Mouse (Mus musculus) liver, postnatal 0 days (tissue): ENCODE data around the gene Mybl2. TPM values are rescaled to one million over a fixed set of nuclear protein-coding genes. Genes with fewer than 3 reads are reported as not detected.

Experiments
- ATAC-seq: fragments of 200-750 bp; cut with Nextera tagmentation; 2 replicates; pipeline ENCODE4 v1.8.0; 2017; ENCODE audit warnings: mild to moderate bottlenecking, moderate library complexity
- DNase-seq: peaks from one replicate; pipeline ENCODE4 v3.0.0-alpha.2; 2016
- H3K27ac ChIP-seq: fragments of 300-500 bp; sonication (generic); 2 replicates; pipeline ENCODE4 v1.5.1; 2014; ENCODE audit warnings: antibody characterized with exemption, moderate library complexity, mild to moderate bottlenecking, low read depth
- H3K27me3 ChIP-seq: fragments of 300-500 bp; sonication (generic); 2 replicates; pipeline ENCODE4 v1.6.1; 2014; ENCODE audit warnings: low read length, control low read depth, mixed read lengths; ENCODE audit not compliant: insufficient read depth
- H3K36me3 ChIP-seq: fragments of 300-500 bp; sonication (generic); replicated peaks from 2 replicates; pipeline ENCODE4 v1.6.1; 2014; ENCODE audit warnings: mild to moderate bottlenecking, control low read depth, low read length, moderate library complexity, mixed read lengths; ENCODE audit not compliant: insufficient read depth
- H3K4me1 ChIP-seq: fragments of 300-500 bp; sonication (generic); 2 replicates; pipeline ENCODE4 v1.6.1; 2014; ENCODE audit warnings: antibody characterized with exemption, mild to moderate bottlenecking, control low read depth; ENCODE audit not compliant: insufficient read depth
- H3K4me2 ChIP-seq: fragments of 300-500 bp; sonication (generic); 2 replicates; pipeline ENCODE4 v1.6.1; 2014; ENCODE audit warnings: low read depth, mild to moderate bottlenecking, low read length, moderate library complexity, mixed read lengths
- H3K4me3 ChIP-seq: fragments of 300-500 bp; sonication (generic); 2 replicates; pipeline ENCODE4 v1.5.1; 2014; ENCODE audit warnings: low read depth, low read length
- H3K9ac ChIP-seq: fragments of 300-500 bp; sonication (generic); replicated peaks from 2 replicates; pipeline ENCODE4 v1.6.1; 2014; ENCODE audit warnings: mild to moderate bottlenecking, moderate library complexity
- H3K9me3 ChIP-seq: fragments of 300-500 bp; sonication (generic); 2 replicates; pipeline ENCODE4 v1.6.1; 2016; ENCODE audit warnings: mild to moderate bottlenecking, control low read depth, low read length, mixed read lengths
- CTCF ChIP-seq: sonication (generic); IDR thresholded peaks from 2 replicates; pipeline ENCODE4 v1.5.1; 2016; ENCODE audit warnings: antibody characterized with exemption, low read depth
- EP300 ChIP-seq: IDR thresholded peaks from 2 replicates; pipeline ENCODE4 v1.6.1; 2016; ENCODE audit warnings: antibody characterized with exemption, low read depth, mild to moderate bottlenecking
- WGBS: fragments of 180-500 bp; shearing (Covaris S2); extraction: QIAGEN DNeasy Blood & Tissue Kit; methylation state at CpG from one replicate; pipeline ENCODE4 v1.1.7; 2014; ENCODE audit not compliant: insufficient replicate concordance; 5-methylcytosine and 5-hydroxymethylcytosine counted together
- microRNA-seq: library from miRNA; unstranded; fragments of <30 nt; microRNA quantifications from one replicate; pipeline ENCODE4, GENCODE M21; 2016
- polyA plus RNA-seq: library from polyadenylated mRNA; unstranded; fragments of >200 nt; fragmentation: Nextera tagmentation; extraction: Ambion mirVana; gene quantifications from 2 replicates; pipeline ENCODE4 v1.2.1, GENCODE M21; 2015

Mybl2 gene
- polyA plus RNA-seq, 1 experiment from 2014 or later: 23.2 TPM

GRCm38 (mm10) chr2:163132314-163132713 is 77.8 kb downstream of the Mybl2 start:
- Histone ChIP-seq H3K4me3 (no peak overlapping the region), H3K27ac (no peak overlapping the region), H3K4me2 (no peak overlapping the region), H3K4me1 (no peaks in the 10 kb centered on the region), H3K9me3 (no peaks in the 10 kb centered on the region), H3K36me3 (no peaks in the 10 kb centered on the region), H3K9ac (no peak overlapping the region), H3K27me3 (no peaks in the 10 kb centered on the region)
- 79% methylated on average over 5 of the region's 5 CpGs for WGBS
- ATAC-seq (no peak), DNase-seq (no peak)
- TF ChIP-seq EP300: no peak
- no peak for TF ChIP-seq CTCF

Small RNA genes lying within 50 kb of the gene (microRNA-seq; reads per million reads assigned to microRNA genes)
- gene Gm22174 (not detected), gene Mir7003 (not detected)

Other genes starting within 250 kb of the Mybl2 start
- gene Srsf6, start 123.2 kb upstream of the Mybl2 start, polyA plus RNA-seq: 50.5 and 56.3 TPM in 2 replicates
- 0.06 TPM in 1 of 2 replicates, not detected in the other for gene L3mbtl1, start 111.2 kb upstream of the Mybl2 start, polyA plus RNA-seq
- 9.4 and 14.0 TPM in 2 replicates for gene Sgk2, start 67.4 kb upstream of the Mybl2 start, polyA plus RNA-seq
- 18.4 and 19.5 TPM in 2 replicates for gene Ift52, start 37.3 kb upstream of the Mybl2 start, polyA plus RNA-seq
- gene Gtsf1l, start 33.2 kb downstream of the Mybl2 start, polyA plus RNA-seq: not detected in 2 replicates
- gene Tox2, start 148.4 kb downstream of the Mybl2 start, polyA plus RNA-seq: 0.38 and 0.50 TPM in 2 replicates